Mouse (Mus musculus): ENCODE results near the gene Dnaic1. TPM values are rescaled to one million over a fixed set of nuclear protein-coding genes. Genes with fewer than 3 reads are reported as not detected.

The Dnaic1 gene
- total and polyA plus RNA-seq, 3 experiments: 0.34 to 4.1 (median 0.89) TPM

DNA sequence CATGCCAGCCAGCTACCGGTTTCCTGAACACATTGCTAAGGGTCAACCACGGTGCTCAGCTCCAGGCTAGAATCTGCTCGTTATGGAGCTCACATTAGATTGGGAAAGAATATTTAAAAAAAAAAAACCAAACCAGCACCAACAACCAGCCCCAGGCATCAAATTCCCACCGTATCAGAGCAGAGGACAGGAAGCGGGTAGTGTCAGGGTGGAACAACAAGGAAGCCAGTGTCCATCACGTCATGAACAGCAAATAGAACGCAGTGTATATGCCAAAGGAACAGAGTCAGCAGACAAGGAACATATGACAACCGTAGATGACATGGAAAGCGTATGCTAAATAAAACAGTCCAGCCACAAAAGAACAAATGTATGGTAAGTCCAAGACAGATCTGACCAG is 63.4 kb downstream of the Dnaic1 start:
- dilution Hi-C loops (cut with MboI; ENCODE audit: extremely low pct_ligation_motif_present, extremely low pct_unique_long_range_greater_than_20kb, low sequenced_read_pairs): no loop called here
- Histone ChIP-seq H3K27me3 (replicated peaks) (peaks cover 19% of the 10 kb centered on the region), H3K36me3 (replicated peaks in 1 of 2; ENCODE audit: control insufficient read depth in 1 of 2, insufficient read depth in 1 of 2, low read length in 1 of 2) (no peaks in the 10 kb centered on the region), H3K9ac (ENCODE audit: insufficient read depth, low read depth) (no peak overlapping the region), H3K4me1 (ENCODE audit: control insufficient read depth in 1 of 2, insufficient read depth in 2 of 2) (peaks cover 36 to 52% of the 10 kb centered on the region in 2 experiments), H3K4me3 (replicated peaks in 1 of 3; ENCODE audit: low read depth in 2 of 3, low read length in 2 of 3, poor library complexity in 1 of 3) (no peak overlapping the region), H3K9me3 (replicated peaks; ENCODE audit: low read length) (peaks cover 11% of the 10 kb centered on the region), H3K79me2 (replicated peaks; ENCODE audit: control insufficient read depth, extremely low read depth, insufficient read depth, poor library complexity, severe bottlenecking) (no peaks in the 10 kb centered on the region), H3K27ac (ENCODE audit: insufficient read depth, low read depth) (no peak overlapping the region), H3K4me2 (ENCODE audit: insufficient read depth, low read depth, poor library complexity, severe bottlenecking) (no peak overlapping the region)
- no peak for TF ChIP-seq MEF2A (IDR thresholded peaks at IDR 0.05; ENCODE audit: borderline replicate concordance, low read depth, low read length)
- no peak for TF ChIP-seq USF2 (conservative IDR thresholded peaks at IDR 0.05; ENCODE audit: low read depth, low read length)
- TF ChIP-seq RAD21 (IDR thresholded peaks at IDR 0.05; ENCODE audit: low read depth, low read length): no peak
- no peak for TF ChIP-seq ZNF384 (IDR thresholded peaks at IDR 0.05; ENCODE audit: low read depth, low read length)
- TF ChIP-seq EP300 (IDR thresholded peaks at IDR 0.05; ENCODE audit: low read length): no peak
- no peak for TF ChIP-seq MAZ (IDR thresholded peaks at IDR 0.05; ENCODE audit: low read depth, low read length)
- DNase-seq (ENCODE audit: extremely low read depth): no peak
- in situ Hi-C loops (cut with MboI; ENCODE audit: low pct_ligation_motif_present, low pct_unique_long_range_greater_than_20kb, low sequenced_read_pairs): no loop called here

DNA sequence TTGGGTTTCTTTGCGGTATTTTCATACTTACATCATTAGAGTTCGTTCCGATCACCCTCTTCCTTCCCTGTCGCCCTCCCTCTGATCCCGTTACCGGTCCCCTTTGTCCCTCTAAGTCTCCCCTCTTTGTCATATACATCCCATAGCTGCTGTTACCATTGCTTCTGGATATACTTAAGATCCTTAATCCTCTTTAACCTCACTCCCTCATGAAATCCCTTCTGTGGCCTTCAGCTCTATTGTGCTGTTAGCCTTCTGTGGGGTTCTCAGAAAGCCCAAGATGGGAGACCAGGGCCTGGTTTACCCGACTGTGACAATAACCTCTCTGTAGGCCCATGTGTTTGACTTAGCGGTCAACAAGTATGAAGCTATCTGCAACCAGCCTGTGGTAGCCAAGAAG is 65.1 kb downstream of the Dnaic1 start:
- Histone ChIP-seq H3K4me2 (ENCODE audit: insufficient read depth, low read depth, poor library complexity, severe bottlenecking) (no peak overlapping the region), H3K4me1 (ENCODE audit: control insufficient read depth in 1 of 2, insufficient read depth in 2 of 2) (peaks cover 24 to 39% of the 10 kb centered on the region in 2 experiments), H3K27ac (ENCODE audit: insufficient read depth, low read depth) (no peak overlapping the region), H3K79me2 (replicated peaks; ENCODE audit: control insufficient read depth, extremely low read depth, insufficient read depth, poor library complexity, severe bottlenecking) (no peaks in the 10 kb centered on the region), H3K9ac (ENCODE audit: insufficient read depth, low read depth) (no peak overlapping the region), H3K9me3 (replicated peaks; ENCODE audit: low read length) (peaks cover 17% of the 10 kb centered on the region), H3K27me3 (replicated peaks) (peaks cover 35% of the 10 kb centered on the region), H3K4me3 (replicated peaks in 1 of 3; ENCODE audit: low read depth in 2 of 3, low read length in 2 of 3, poor library complexity in 1 of 3) (no peak overlapping the region), H3K36me3 (replicated peaks in 1 of 2; ENCODE audit: control insufficient read depth in 1 of 2, insufficient read depth in 1 of 2, low read length in 1 of 2) (no peaks in the 10 kb centered on the region)
- in situ Hi-C loops (cut with MboI; ENCODE audit: low pct_ligation_motif_present, low pct_unique_long_range_greater_than_20kb, low sequenced_read_pairs) (no loop called here), dilution Hi-C loops (cut with MboI; ENCODE audit: extremely low pct_ligation_motif_present, extremely low pct_unique_long_range_greater_than_20kb, low sequenced_read_pairs) (no loop called here)
- DNase-seq (ENCODE audit: extremely low read depth): no peak
- TF ChIP-seq HCFC1 (IDR thresholded peaks at IDR 0.05; ENCODE audit: low read depth, low read length): no peak
- TF ChIP-seq ELF1 (IDR thresholded peaks at IDR 0.05; ENCODE audit: low read depth, low read length): no peak
- TF ChIP-seq ZMIZ1 (IDR thresholded peaks at IDR 0.05; ENCODE audit: low read depth, low read length): no peak
- TF ChIP-seq JUND (conservative IDR thresholded peaks at IDR 0.05; ENCODE audit: low read depth, low read length): no peak
- TF ChIP-seq POLR2A (IDR thresholded peaks at IDR 0.05; ENCODE audit: low read depth, low read length): no peak
- no peak for TF ChIP-seq MAZ (IDR thresholded peaks at IDR 0.05; ENCODE audit: low read depth, low read length)
- no peak for TF ChIP-seq EP300 (IDR thresholded peaks at IDR 0.05; ENCODE audit: low read length)
- TF ChIP-seq GABPA (IDR thresholded peaks at IDR 0.05; ENCODE audit: insufficient replicate concordance, low read depth, low read length): no peak
- TF ChIP-seq MEF2A (IDR thresholded peaks at IDR 0.05; ENCODE audit: borderline replicate concordance, low read depth, low read length): no peak
- TF ChIP-seq KAT2A (IDR thresholded peaks at IDR 0.05; ENCODE audit: insufficient replicate concordance, low read length): no peak
- TF ChIP-seq TCF12 (IDR thresholded peaks at IDR 0.05; ENCODE audit: low read depth, low read length): no peak
- no peak for TF ChIP-seq ETS1 (conservative IDR thresholded peaks at IDR 0.05; ENCODE audit: low read depth, low read length)
- TF ChIP-seq NELFE (IDR thresholded peaks at IDR 0.05; ENCODE audit: low read depth, low read length): no peak
- TF ChIP-seq PAX5 (IDR thresholded peaks at IDR 0.05; ENCODE audit: low read length): no peak
- no peak for TF ChIP-seq MXI1 (IDR thresholded peaks at IDR 0.05; ENCODE audit: low read depth, low read length)
- no peak for TF ChIP-seq USF1 (IDR thresholded peaks at IDR 0.05; ENCODE audit: low read depth, low read length)

Measured in CH12.LX (cell line).